Mouse (Mus musculus) hindbrain, embryonic 16.5 days (tissue): Measurements from ENCODE around the gene Zfp606. TPM values are rescaled to one million over a fixed set of nuclear protein-coding genes. Genes with fewer than 3 reads are reported as not detected.

Experiments
- polyA plus RNA-seq: library from polyadenylated mRNA; unstranded; fragments of >200 nt; fragmentation: Nextera tagmentation; extraction: Ambion mirVana; gene quantifications from 2 replicates; pipeline ENCODE4 v1.2.1, GENCODE M21; 2015

The Zfp606 gene
- polyA plus RNA-seq, 1 experiment from 2014 or later, result 31.1 TPM

Other genes with a start within 250 kb of the Zfp606 start
- gene Vmn1r81, start 210.0 kb upstream of the Zfp606 start, polyA plus RNA-seq, result not detected in 2 replicates
- gene Vmn1r82, start 177.9 kb upstream of the Zfp606 start, polyA plus RNA-seq, result not detected in 2 replicates
- not detected in 2 replicates for gene Vmn1r83, start 148.8 kb upstream of the Zfp606 start, polyA plus RNA-seq
- not detected in 2 replicates for gene Vmn1r84, start 109.0 kb upstream of the Zfp606 start, polyA plus RNA-seq
- 10.0 and 10.8 TPM in 2 replicates for gene Zfp551, start 55.5 kb upstream of the Zfp606 start, polyA plus RNA-seq
- gene 2900092C05Rik, start 34.2 kb downstream of the Zfp606 start, polyA plus RNA-seq, result not detected in 2 replicates
- gene Vmn2r53, start 130.5 kb downstream of the Zfp606 start, polyA plus RNA-seq, result 0.01 TPM in 2 replicates
- gene Vmn2r54, start 162.0 kb downstream of the Zfp606 start, polyA plus RNA-seq, result not detected in 2 replicates
- not detected in 2 replicates for gene Vmn2r55, start 206.7 kb downstream of the Zfp606 start, polyA plus RNA-seq